Mouse (Mus musculus): ENCODE data around the gene Dst. TPM values are rescaled to one million over a fixed set of nuclear protein-coding genes. Genes with fewer than 3 reads are reported as not detected.

The Dst gene
- total and polyA plus RNA-seq, 2 experiments from 2014 or later: 23.1 to 134 TPM

DNA sequence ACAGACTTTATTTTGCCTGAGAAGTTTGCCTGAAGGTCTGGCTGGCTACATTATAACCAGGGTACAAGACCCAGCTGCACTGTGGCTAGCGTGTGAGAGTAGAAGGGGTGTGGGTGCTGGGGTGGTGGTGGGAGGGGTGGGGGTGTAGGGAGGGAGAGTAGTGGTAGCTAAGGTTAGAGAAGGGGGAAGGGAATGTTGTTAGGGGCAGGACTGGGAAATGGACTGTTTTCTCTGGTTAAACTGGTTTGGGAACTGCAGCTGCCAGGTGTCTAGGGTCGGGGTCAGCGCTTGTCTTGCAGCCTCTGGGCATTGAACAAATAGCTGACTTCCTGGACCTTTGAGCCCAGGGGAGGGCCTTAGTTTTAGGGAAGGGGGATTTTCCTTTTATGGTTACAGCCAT lies 17.3 kb downstream of the Dst start:
- Histone ChIP-seq H3K9me3 (ENCODE audit: low read length) (no peaks in the 10 kb centered on the region), H3K27ac (ENCODE audit: low read depth, low read length) (no peak overlapping the region), H3K36me3 (ENCODE audit: insufficient read depth) (no peaks in the 10 kb centered on the region), H3K4me3 (ENCODE audit: low read depth, low read length) (no peak overlapping the region), H3K27me3 (ENCODE audit: insufficient read depth, low read length) (no peaks in the 10 kb centered on the region), H3K4me1 (ENCODE audit: insufficient read depth) (no peaks in the 10 kb centered on the region), H3K9ac (no peak overlapping the region), H3K4me2 (ENCODE audit: low read depth) (no peak overlapping the region)
- no peak for TF ChIP-seq CTCF (IDR thresholded peaks at IDR 0.05; ENCODE audit: low read depth)
- DNase-seq (no peak), ATAC-seq (no peak)
- 91% methylated on average over 3 of the region's 3 CpGs for WGBS

DNA sequence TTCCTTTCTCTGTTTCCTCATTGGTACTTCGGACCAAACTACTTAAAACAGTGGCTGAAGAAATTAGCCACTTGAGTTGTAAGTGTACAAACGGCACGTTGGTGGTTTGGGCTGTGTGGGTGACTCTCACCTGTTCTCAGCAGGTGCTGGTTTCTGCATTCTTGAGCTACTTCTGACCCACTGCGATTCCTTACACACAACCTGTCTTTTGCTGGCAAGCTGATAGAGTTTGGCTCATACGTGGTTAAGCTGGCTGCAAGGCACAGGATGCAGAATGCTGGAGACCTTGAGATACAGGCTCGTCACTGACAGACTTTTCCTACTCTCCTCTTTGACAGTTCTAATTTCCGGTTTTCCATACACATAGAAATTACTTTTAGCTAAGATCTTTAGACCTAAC lies 19.4 kb downstream of the Dst start:
- WGBS: 87% methylated on average over 7 of the region's 7 CpGs
- no peak overlapping the region for H3K9ac ChIP-seq
- ATAC-seq: no peak

DNA sequence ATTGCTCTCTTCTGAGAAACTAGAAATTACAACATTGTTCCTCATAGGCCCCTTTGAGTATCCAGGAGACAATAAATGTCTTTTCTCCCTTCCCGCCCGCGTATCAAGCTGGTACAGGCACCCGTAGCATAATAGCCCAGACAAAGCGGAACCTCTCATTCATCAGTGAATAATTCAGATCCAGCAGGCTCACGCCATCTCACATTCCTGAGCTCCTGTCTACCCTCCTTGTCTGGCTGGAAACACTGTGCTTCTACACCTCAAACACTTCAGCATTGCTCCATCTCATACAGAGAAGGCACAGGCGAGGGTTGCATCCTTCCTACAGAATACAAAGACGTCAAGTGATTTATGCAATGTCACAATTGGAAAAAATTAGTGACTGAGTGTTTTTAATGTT lies 23.8 kb downstream of the Dst start:
- peaks cover 8% of the 10 kb centered on the region; the same call in 1 of the 2 replicates for H3K4me1 ChIP-seq (ENCODE audit: insufficient read depth)
- no peak overlapping the region for H3K9ac ChIP-seq
- H3K4me2 ChIP-seq (ENCODE audit: low read depth): no peak overlapping the region
- no peak for TF ChIP-seq CTCF (IDR thresholded peaks at IDR 0.05; ENCODE audit: low read depth)
- H3K4me3 ChIP-seq (ENCODE audit: low read depth, low read length): no peak overlapping the region
- no peaks in the 10 kb centered on the region for H3K9me3 ChIP-seq (ENCODE audit: low read length)
- no peak overlapping the region for H3K27ac ChIP-seq (ENCODE audit: low read depth, low read length)
- WGBS: 55% methylated on average over 8 of the region's 8 CpGs
- DNase-seq (no peak), ATAC-seq (no peak)
- H3K27me3 ChIP-seq (ENCODE audit: insufficient read depth, low read length): no peaks in the 10 kb centered on the region
- H3K36me3 ChIP-seq (ENCODE audit: insufficient read depth): no peaks in the 10 kb centered on the region

More for the DNA sequence above, 19.4 kb downstream of the Dst start:
- no peak overlapping the region for H3K27ac ChIP-seq (ENCODE audit: low read depth, low read length)
- no peaks in the 10 kb centered on the region for H3K36me3 ChIP-seq (ENCODE audit: insufficient read depth)
- H3K4me2 ChIP-seq (ENCODE audit: low read depth): no peak overlapping the region
- H3K4me3 ChIP-seq (ENCODE audit: low read depth, low read length): no peak overlapping the region
- H3K9me3 ChIP-seq (ENCODE audit: low read length): no peaks in the 10 kb centered on the region
- 0 out of 2 replicates have a peak, but pooled peaks cover 2% of the 10 kb centered on the region for H3K4me1 ChIP-seq (ENCODE audit: insufficient read depth)
- no peaks in the 10 kb centered on the region for H3K27me3 ChIP-seq (ENCODE audit: insufficient read depth, low read length)
- no peak for DNase-seq
- no peak for TF ChIP-seq CTCF (IDR thresholded peaks at IDR 0.05; ENCODE audit: low read depth)

DNA sequence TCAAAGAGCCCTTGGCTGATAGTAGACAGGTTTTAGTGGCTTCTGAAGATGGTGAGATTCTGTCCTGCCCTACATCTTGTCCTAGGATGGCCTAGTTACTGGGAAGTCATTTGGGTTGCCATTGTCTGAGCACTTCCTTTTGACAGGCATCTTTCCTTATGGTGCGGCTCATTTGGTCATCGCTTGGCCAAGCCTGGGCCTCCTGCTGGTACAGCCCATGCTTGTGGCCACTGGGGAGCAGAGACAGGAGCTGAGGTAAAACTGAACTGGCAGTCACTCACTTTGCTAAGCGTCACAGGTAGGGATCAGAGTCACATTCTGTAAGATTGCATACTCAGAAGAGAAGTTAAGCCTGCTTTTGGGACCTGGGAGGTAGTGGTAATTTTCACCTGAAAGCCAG lies 24.2 kb downstream of the Dst start:
- no peak overlapping the region for H3K9ac ChIP-seq
- WGBS: 84% methylated on average over 3 of the region's 3 CpGs
- DNase-seq (no peak), ATAC-seq (no peak)
- no peaks in the 10 kb centered on the region for H3K9me3 ChIP-seq (ENCODE audit: low read length)
- H3K4me2 ChIP-seq (ENCODE audit: low read depth): no peak overlapping the region
- H3K4me3 ChIP-seq (ENCODE audit: low read depth, low read length): no peak overlapping the region
- H3K27ac ChIP-seq (ENCODE audit: low read depth, low read length): no peak overlapping the region
- TF ChIP-seq CTCF (IDR thresholded peaks at IDR 0.05; ENCODE audit: low read depth): no peak
- H3K4me1 ChIP-seq (ENCODE audit: insufficient read depth): peaks cover 8% of the 10 kb centered on the region; the same call in 1 of the 2 replicates
- H3K36me3 ChIP-seq (ENCODE audit: insufficient read depth): no peaks in the 10 kb centered on the region
- no peaks in the 10 kb centered on the region for H3K27me3 ChIP-seq (ENCODE audit: insufficient read depth, low read length)

DNA sequence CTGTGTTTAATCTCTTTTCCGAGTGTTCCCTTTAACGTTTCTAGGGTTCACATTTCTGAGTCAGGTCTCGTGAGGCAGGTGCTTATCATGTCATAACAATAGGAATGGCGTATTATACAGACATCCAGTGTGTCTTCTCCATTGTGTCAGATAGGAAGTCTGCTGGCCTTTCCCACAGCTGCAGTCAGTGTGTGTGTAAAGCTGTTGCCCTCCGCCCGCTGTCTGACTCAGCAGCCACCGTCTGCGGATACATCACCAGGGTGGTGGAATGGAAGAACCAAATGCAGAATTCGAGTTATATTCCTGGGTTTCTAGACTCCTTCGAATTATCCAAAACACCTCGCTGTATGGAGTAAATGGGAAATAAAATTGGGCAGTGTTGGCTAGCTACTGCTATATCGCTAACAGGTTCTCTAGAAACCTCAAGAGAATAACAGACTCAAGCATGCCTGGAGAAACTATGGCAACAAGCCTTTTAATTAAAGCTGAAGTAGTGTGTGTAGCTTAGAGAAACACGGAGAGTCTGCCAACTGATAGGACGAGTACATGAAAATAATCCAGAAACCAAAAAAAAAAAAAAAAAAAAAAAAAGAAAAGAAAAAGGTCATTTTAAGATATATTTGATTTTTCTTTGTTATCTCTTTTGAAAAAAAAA lies 24.9 kb downstream of the Dst start:
- DNase-seq (peak; percentile 56), ATAC-seq (peak; percentile 72)
- Histone ChIP-seq H3K27me3 (ENCODE audit: insufficient read depth, low read length) (no peaks in the 10 kb centered on the region), H3K9me3 (ENCODE audit: low read length) (no peaks in the 10 kb centered on the region), H3K36me3 (ENCODE audit: insufficient read depth) (no peaks in the 10 kb centered on the region), H3K9ac (no peak overlapping the region), H3K27ac (ENCODE audit: low read depth, low read length) (peak overlapping the region; percentile 60), H3K4me2 (ENCODE audit: low read depth) (no peak overlapping the region), H3K4me1 (ENCODE audit: insufficient read depth) (peaks cover 8% of the 10 kb centered on the region; the same call in 1 of the 2 replicates), H3K4me3 (ENCODE audit: low read depth, low read length) (no peak overlapping the region)
- TF ChIP-seq CTCF (IDR thresholded peaks at IDR 0.05; ENCODE audit: low read depth): no peak
- WGBS: 43% methylated on average over 14 of the region's 14 CpGs

DNA sequence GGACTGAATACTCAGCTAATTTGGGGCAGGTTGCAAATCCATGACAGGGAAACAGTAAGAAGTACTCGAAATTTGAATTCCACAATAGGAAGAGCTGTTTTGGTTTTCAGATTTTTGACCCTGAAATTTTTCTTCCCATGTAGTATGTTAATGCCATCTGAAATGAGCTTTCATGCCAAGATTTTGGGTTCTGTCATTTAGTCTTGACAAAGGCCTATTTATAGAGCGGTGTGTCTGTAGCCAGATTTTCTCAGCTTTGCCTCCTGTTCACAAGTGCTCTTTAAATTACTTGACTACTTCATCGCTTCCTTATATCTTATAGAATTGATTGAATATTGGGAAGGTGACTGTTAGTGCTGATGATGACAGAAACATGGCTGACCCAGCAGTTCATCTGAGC lies 27.9 kb downstream of the Dst start:
- ATAC-seq: peak; percentile 71

DNA sequence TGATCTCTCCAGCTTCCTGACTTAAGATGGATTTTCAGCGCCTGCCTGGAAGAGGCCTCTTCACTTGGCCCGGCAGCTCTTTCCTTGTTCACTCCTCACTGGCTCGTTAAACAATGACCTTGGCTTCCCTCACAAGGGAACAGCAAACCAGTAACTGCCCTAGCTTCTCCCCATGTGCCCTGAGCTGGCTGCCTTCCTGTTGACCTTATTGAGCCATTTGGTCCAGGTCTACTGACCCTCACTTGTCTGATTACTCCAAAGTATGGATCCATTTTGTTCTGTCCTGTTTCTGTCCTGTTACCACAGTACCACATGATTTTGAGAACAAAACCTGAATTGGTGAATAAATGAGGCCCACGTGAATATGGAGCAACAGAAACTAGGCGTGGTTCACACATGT lies 31.8 kb downstream of the Dst start:
- Histone ChIP-seq H3K36me3 (ENCODE audit: insufficient read depth) (no peaks in the 10 kb centered on the region), H3K27ac (ENCODE audit: low read depth, low read length) (peak overlapping the region; percentile 69; the same call in 1 of the 2 replicates), H3K9me3 (ENCODE audit: low read length) (no peaks in the 10 kb centered on the region), H3K4me2 (ENCODE audit: low read depth) (no peak overlapping the region), H3K4me3 (ENCODE audit: low read depth, low read length) (no peak overlapping the region), H3K4me1 (ENCODE audit: insufficient read depth) (peaks cover 11% of the 10 kb centered on the region; the same call in 1 of the 2 replicates), H3K9ac (no peak overlapping the region), H3K27me3 (ENCODE audit: insufficient read depth, low read length) (no peaks in the 10 kb centered on the region)
- 75% methylated on average over 5 of the region's 5 CpGs for WGBS
- TF ChIP-seq CTCF (IDR thresholded peaks at IDR 0.05; ENCODE audit: low read depth): no peak
- ATAC-seq (no peak), DNase-seq (no peak)

More for the DNA sequence above, 27.9 kb downstream of the Dst start:
- no peak overlapping the region for H3K4me3 ChIP-seq (ENCODE audit: low read depth, low read length)
- WGBS: 41% methylated on average over 3 of the region's 3 CpGs
- no peaks in the 10 kb centered on the region for H3K36me3 ChIP-seq (ENCODE audit: insufficient read depth)
- H3K9me3 ChIP-seq (ENCODE audit: low read length): no peaks in the 10 kb centered on the region
- peak overlapping the region; percentile 72 for H3K27ac ChIP-seq (ENCODE audit: low read depth, low read length)
- H3K27me3 ChIP-seq (ENCODE audit: insufficient read depth, low read length): no peaks in the 10 kb centered on the region
- H3K4me2 ChIP-seq (ENCODE audit: low read depth): no peak overlapping the region
- peak; percentile 67 for DNase-seq
- H3K4me1 ChIP-seq (ENCODE audit: insufficient read depth): peaks cover 14% of the 10 kb centered on the region; the same call in 1 of the 2 replicates
- H3K9ac ChIP-seq: no peak overlapping the region
- no peak for TF ChIP-seq CTCF (IDR thresholded peaks at IDR 0.05; ENCODE audit: low read depth)
